ENCODE assay signal across 8 mouse cellular contexts in the genomic region with DNA sequence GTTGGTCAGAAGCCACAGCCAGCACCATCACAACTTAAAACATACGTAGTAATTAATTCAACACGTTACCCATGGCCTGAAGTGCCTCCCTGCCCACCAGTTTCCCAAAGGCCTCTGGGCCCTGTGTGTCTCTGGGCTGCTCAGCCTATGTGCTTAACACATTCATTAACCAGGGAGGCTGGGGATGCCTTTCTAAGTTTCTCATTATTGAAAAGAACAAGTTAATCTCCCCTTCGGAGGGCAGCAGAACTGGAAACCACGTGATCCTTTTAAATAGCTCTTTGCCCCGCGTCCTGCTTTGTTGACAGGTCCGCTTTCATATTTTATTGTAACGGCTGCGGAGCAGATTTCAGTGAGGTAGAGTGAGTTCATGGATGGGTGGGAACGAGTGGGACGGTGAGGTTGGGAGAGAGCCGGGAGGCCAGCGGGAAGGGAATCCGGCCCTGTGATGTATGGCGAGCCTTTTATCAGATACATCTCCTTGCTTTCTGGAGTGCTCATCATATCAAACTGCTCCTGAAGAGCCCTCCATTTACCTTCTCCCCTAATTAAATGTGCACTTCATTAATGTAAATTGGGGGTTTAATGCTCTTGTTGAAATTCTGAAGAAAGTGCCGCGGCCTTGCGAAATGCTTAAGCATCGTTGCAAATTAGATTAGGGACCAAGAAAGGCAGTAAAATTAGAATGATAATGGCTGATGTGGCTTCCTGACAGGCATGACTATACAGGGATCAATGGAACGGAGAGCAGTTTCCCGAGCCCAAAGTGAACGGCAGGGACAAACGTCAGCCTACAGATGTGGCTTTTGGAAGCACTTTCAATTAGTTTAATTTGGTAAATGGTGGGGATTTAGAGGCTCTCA.
DNase-seq lines count a peak whose midpoint lies in the region; ATAC-seq lines count a peak whose summit lies in the region.

No protein-coding gene starts in this region.

- H3K36me3 ChIP-seq in heart, embryonic 13.5 days: no peaks in the 10 kb centered on the region
- no peaks in the 10 kb centered on the region for H3K36me3 ChIP-seq in hindbrain, embryonic 10.5 days
- no peaks in the 10 kb centered on the region for H3K36me3 ChIP-seq in midbrain, embryonic 12.5 days

- no peak for DNase-seq in heart, adult 18-20 months
- peak; percentile 76 for DNase-seq in R1 (ENCODE audit: low read depth, low spot score)
- peak; percentile 54 for DNase-seq in hindbrain, embryonic 10.5 days (ENCODE audit: low spot score)
- DNase-seq in adrenal gland, adult 18-20 months (ENCODE audit: low spot score in 2 of 2): no peak
- DNase-seq in left cerebral cortex, adult 9 months (ENCODE audit: low spot score in 2 of 2): no peak

- H3K4me2 ChIP-seq in heart, embryonic 13.5 days: peak overlapping the region; percentile 69
- H3K4me2 ChIP-seq in midbrain, embryonic 12.5 days (replicated peaks): peak overlapping the region; percentile 37

- H3K9me3 ChIP-seq in heart, embryonic 13.5 days: no peaks in the 10 kb centered on the region
- no peaks in the 10 kb centered on the region for H3K9me3 ChIP-seq in hindbrain, embryonic 10.5 days
- H3K9me3 ChIP-seq in midbrain, embryonic 12.5 days: no peaks in the 10 kb centered on the region

- 5% methylated on average over 23 of the region's 23 CpGs for WGBS in heart, embryonic 13.5 days
- 2% methylated on average over 23 of the region's 23 CpGs for WGBS in hindbrain, embryonic 10.5 days
- 2% methylated on average over 23 of the region's 23 CpGs for WGBS in midbrain, embryonic 12.5 days

- no peak overlapping the region for H3K27ac ChIP-seq in heart, embryonic 13.5 days (replicated peaks)
- peak overlapping the region; percentile 25; the same call in 1 of the 2 replicates for H3K27ac ChIP-seq in hindbrain, embryonic 10.5 days
- no peak overlapping the region; the same call in 1 of the 2 replicates for H3K27ac ChIP-seq in midbrain, embryonic 12.5 days (replicated peaks)

- peaks cover 15% of the 10 kb centered on the region for H3K4me1 ChIP-seq in heart, embryonic 13.5 days
- H3K4me1 ChIP-seq in hindbrain, embryonic 10.5 days (replicated peaks): peaks cover 27% of the 10 kb centered on the region
- peaks cover 19% of the 10 kb centered on the region for H3K4me1 ChIP-seq in midbrain, embryonic 12.5 days

- H3K27me3 ChIP-seq in heart, embryonic 13.5 days (replicated peaks): peaks cover 63% of the 10 kb centered on the region
- H3K27me3 ChIP-seq in hindbrain, embryonic 10.5 days (ENCODE audit: insufficient read depth, poor library complexity, severe bottlenecking): peaks cover 98% of the 10 kb centered on the region
- peaks cover 94% of the 10 kb centered on the region for H3K27me3 ChIP-seq in midbrain, embryonic 12.5 days

- peak overlapping the region; percentile 40 for H3K4me3 ChIP-seq in heart, embryonic 13.5 days
- H3K4me3 ChIP-seq in hindbrain, embryonic 10.5 days: peak overlapping the region; percentile 35
- H3K4me3 ChIP-seq in midbrain, embryonic 12.5 days: 0 out of 2 replicates have a peak overlapping the region, but pooled peaks have one; percentile 5

- ATAC-seq in heart, embryonic 13.5 days (ENCODE audit: extremely low read depth, insufficient number of reproducible peaks, low FRiP score, low TSS enrichment): no peak
- peak; percentile 89 for ATAC-seq in midbrain, embryonic 12.5 days (ENCODE audit: low FRiP score, low read depth)
- no peak for ATAC-seq in megakaryocyte-erythroid progenitor cell, adult 5-6 weeks (replicated peaks; ENCODE audit: low FRiP score, low TSS enrichment, poor library complexity, severe bottlenecking)

- H3K9ac ChIP-seq in heart, embryonic 13.5 days: no peak overlapping the region
- no peak overlapping the region for H3K9ac ChIP-seq in midbrain, embryonic 12.5 days (replicated peaks)

Comparison
In these comparisons a context has a peak if more than half of its experiments do, and no peak if none do; other contexts are left out.
1. DNase-seq: peak in R1 (single experiment) and hindbrain, embryonic 10.5 days (single experiment); none in heart, adult 18-20 months (0 of 2), adrenal gland, adult 18-20 months (0 of 2) and left cerebral cortex, adult 9 months (0 of 2).
2. Peak in every context shown above with its lines, with median percentiles within 50 percentile points of each other: H3K4me3 ChIP-seq.